Mouse (Mus musculus): Measurements from ENCODE around the gene G0s2.
A peak's percentile ranks its signal among the peaks of the same experiment; 100 is the strongest.
"Not testable (repeated sequence)": the region's sequence is repeated elsewhere in the genome, so short reads cannot be mapped to it uniquely, and the experiment has no call there.

G0s2 gene

DNA sequence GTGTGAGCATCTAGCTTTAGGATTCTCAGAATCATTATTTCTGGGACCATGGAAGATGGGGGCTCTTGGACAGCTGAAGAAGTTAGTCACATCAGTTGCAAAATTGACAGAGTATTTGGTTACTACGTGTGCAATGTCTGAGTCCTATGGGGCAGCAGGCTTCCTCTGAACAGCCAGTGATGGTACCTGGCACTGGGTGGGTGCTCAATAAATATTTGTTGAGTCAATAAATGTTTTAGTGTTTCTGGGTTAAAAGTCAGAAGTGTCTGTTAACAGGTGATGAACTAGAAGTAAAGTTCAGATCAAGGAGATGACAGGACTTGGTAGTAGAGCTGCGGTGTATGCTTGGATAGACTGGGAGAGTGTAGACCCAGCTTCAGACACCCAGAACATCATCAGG lies 14.6 kb upstream of the G0s2 start:
- DNase-seq (ENCODE audit: low read depth) = no peak

DNA sequence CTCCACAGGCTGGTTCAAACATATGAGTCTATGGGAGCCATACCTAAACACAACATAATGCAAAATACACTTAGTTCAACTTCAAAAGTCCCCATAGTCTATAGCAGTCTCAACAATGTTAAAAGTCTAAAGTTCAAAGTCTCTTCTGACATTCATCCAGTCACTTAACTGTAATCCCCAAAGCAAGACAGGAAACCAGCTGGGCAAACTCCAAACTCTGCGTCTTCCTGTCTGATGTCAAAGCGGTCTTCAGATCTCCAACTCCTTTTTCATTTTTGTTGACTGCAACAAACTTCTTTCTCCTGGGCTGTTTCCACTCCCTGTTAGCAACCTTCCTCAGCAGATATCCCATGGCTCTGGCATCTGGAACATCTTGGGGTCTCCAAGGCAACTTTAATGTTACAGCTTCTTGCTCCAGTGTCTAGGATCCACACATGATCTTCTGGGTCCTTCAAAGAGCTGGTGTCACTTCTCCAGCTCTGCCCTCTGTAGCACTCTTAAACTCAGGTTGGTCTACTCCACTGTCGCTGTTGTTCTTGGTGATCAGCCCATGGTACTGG lies 12.8 kb upstream of the G0s2 start:
- DNase-seq (ENCODE audit: low read depth) = not testable (repeated sequence)

DNA sequence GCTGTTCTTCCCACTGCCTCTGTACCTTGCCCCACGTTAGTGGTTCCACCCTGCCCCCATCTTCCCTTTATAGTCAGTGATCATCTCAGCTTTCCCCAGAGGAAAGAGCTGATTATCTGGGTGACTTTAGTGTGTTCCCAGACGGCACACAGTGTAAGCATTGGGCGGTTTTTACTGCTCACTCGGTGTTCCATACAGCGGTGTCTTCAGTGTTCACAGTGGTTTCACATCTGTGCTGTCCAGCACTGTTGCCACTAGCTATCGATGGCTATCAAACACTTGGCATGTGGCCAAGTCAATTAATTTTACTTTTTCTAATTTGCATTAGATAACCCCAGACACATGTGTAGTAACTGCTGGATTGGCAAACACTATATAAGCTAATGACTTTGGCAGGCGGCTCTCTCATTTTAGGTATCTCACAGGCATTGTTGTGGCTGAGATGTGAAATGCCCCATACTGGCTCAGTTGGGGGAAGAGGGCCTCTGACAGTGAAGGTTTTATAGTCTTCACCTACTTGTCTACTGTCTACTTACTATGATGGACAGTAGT lies 11.3 kb upstream of the G0s2 start:
- no peak for DNase-seq (ENCODE audit: low read depth)

DNA sequence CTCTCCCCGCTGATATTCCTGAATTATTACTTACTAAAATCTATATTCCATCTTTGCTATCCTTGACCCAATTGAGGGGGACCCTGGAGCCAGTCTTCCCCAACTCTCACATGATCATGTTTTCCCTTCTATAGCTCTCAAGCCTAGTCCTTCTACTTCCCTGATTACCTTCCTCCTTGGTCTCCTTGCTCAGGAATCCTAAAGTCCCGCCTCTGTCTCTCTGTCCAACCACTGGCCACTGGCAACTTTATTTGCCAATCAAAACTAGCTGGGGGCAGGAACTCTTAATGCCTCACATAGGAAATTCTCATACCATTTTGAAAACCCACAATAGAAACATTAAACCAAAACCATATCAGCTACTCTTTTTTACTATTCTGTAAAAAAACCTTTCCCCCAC lies 8.3 kb upstream of the G0s2 start:
- DNase-seq (ENCODE audit: low read depth) = no peak

DNA sequence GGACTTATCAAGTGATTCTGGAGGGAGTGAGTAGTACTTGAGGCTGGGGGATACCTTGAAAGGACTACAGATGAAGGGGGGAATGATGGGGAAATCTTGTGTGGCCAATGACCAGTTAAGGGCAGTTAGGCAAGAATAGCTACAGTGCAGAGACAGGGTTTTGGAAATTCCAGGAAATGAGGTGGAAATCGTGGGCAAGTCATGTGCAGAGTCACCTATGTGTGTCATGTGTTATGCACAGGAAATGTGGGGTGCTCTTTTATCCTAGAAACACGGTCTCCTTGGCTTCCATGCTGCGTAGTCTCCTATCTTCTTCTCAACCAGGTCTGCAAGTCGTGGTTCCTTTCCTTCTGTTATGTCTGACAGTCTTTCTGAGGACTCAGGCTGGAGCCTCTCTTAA lies 6.5 kb upstream of the G0s2 start:
- DNase-seq (ENCODE audit: low read depth) = no peak

DNA sequence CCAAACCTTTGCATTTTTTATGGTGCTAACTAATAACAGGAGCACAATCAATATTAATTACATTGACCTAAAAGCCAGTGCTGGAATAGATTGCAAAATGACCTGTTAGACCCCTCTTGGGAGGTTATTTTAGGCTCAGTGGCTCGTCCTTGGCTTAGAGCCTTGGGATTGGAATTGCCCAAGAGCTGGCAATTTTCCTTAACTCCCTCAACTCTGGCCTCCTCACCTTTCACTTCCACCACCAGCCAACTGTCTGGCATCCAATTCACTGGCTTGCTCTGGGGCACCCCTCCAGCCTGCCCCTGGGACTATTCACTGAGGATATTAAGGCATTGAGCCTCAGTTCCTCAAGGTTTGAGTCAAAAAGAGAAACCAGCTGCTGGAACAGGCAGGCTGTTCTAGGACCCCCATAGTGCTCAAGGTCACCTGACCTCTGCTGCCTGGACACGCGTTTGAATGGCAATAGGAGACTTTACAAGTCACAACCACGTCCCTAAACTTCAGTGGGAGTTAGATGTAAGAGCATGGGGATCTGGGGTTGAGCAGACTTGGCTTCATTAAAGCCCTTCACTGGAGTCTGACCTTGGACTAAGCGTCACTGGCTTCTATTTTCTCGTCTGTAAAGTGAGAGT lies 5.5 kb upstream of the G0s2 start:
- DNase-seq (ENCODE audit: low read depth) = no peak

DNA sequence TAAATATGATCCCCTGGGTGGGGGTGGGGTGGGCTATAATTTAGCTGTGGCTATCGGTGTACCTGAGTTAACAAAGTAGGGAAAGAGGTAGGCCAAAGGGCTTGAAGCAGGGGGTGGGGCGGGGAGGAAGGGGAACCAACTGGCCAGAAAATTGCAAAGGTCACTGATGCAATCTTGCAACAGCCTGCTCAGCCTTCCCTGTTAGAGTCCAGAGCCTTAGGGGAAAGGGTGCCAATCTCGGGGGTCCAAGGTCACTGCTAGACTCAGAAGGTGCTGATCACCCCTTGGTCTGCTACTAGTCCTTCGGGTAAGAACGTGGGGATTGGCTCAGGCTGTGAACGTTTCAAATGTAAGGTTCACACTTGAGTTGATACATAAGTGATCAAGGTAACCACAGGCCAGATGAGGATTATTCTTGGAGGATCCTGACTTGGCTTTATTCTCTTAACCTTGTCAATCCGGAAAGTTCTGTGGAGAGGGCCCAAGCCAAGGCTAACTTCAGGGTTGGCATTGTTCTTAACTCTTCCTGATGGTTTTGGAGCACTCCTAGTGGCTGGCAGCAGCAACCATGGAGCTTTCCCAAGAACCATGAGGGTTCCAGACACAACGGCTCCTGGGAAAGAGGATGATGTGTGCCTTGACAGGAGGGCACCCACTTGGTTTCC lies 1.5 kb upstream of the G0s2 start:
- DNase-seq (ENCODE audit: low read depth) = peak; percentile 66

DNA sequence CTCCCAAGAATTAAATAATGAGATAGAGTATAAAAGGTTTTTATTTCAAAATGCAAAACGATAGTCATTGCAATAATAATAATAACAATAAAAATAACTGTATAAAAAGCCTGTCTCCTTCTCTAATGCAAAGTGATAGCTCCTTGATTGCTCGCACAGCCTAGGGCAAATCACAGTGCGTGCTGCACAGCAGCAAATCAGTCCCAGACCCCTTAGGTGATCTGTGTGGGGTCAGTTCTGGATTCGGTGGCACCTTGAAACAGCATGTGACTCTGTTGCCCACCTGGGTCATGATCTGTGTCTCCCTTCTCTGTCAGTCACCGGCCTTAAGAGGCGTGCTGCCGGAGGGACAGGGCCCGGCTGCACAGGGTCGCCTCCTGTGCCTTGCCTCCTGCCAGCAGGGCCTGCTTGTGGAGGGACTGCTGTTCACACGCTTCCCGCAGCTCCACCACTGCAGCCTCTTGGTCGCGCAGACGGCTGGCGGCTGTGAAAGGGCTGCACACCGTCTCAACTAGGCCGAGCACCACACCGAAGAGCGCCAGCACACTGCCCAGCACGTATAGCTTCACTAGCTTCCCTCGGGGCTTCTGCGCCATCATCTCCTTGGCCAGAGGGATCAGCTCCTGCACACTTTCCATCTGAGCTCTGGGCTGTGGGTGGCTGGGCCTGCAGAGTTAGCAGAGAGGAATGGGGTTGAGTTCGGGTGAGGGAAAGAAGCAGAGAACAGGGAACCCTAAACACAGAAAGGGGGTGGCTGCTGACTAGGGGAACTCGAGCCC lies 691 bp downstream of the G0s2 start:
- DNase-seq (ENCODE audit: low read depth) = no peak

DNA sequence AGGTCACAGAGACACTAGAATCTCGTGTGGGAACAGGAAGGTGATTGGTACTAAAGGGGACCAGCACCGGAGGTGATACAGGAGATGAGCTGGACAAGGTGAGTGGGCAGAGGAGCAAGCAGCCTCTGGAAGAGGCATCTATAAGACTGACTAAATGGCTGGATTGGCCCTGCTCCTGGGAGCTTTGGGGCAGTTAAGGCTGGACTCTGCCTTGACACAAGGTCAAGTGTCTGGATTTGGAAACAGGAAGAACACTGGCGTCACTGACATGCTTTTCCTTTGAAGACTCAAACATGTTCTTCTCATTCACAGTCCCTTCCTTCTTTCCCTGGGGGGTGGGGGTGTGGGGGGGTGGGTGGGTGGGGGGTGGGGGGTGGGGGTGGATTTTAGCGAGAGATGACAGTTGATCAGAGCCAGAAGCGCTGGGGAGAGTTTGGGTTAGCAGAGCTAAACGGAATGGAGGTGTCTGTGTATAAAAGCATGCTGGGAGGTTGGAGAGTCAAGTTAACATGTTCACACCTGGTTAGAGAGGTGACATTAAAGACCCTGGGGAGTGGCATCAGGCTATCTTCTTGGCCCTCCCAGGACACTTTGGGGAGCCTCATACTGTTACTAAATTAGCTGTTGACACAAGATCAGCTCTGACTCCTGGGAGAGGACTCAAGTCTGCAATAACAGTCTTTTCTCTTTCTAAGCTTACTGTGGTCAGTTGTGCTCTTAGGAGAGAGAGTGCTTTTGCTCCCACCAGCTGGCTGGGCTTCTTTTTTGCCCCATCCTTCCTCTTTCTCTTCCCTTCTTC lies 1.9 kb downstream of the G0s2 start:
- no peak for DNase-seq (ENCODE audit: low read depth)

DNA sequence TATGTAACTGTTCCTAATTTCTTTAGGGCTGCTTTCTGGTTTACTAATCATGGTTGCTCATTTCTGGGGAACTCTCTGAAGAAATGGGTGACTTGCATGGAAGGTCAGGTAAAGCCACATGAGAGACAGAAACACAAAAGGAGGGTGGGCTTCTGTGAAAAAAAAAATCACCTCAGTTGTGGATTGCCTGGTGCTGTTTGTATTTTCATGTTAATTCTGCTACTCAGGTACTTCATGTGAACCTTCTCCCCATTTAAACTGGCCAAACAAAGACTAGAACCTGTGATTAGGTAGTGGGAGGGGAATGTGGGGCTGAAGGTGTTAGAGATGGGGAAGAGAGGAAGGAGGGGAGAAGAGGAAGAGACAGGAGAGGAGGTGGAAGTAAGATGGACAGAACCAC lies 7.3 kb downstream of the G0s2 start:
- DNase-seq (ENCODE audit: low read depth) = no peak

DNA sequence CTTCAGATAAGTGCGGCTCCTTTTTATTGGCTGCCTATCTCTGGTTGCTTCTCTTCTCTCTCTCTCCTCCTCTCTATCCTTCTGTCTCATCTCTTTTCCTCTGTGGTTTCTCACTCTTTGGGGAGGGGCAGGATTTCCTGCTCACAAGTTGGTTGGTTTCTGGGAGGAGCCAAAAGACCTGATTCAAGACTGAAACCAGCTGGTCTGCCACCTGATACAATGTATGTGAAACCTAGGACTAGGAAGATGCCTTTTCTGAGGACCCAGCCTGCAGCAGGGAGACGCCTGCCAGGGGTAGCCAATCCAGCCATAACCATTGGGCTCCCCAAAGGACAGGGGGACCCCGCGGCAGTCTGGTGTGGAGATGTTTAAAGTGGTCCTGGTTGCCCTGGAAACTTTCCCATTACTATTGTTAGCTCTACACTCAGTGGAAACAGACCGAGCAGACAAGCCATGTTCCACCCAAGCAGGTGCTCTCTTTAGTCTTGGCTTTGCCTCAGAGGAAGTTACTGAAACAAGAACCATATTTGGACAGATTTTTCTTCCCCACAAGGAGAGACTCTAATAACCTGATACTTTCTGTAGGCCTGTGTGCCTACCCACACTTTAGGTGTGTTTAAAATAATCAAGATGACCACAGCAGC lies 8.9 kb downstream of the G0s2 start, which contains the start of gene Hsd11b1:
Hsd11b1 (minus strand) TSS at position 121 of the 644 bp plus-strand sequence.
- DNase-seq (ENCODE audit: low read depth) = no peak

DNA sequence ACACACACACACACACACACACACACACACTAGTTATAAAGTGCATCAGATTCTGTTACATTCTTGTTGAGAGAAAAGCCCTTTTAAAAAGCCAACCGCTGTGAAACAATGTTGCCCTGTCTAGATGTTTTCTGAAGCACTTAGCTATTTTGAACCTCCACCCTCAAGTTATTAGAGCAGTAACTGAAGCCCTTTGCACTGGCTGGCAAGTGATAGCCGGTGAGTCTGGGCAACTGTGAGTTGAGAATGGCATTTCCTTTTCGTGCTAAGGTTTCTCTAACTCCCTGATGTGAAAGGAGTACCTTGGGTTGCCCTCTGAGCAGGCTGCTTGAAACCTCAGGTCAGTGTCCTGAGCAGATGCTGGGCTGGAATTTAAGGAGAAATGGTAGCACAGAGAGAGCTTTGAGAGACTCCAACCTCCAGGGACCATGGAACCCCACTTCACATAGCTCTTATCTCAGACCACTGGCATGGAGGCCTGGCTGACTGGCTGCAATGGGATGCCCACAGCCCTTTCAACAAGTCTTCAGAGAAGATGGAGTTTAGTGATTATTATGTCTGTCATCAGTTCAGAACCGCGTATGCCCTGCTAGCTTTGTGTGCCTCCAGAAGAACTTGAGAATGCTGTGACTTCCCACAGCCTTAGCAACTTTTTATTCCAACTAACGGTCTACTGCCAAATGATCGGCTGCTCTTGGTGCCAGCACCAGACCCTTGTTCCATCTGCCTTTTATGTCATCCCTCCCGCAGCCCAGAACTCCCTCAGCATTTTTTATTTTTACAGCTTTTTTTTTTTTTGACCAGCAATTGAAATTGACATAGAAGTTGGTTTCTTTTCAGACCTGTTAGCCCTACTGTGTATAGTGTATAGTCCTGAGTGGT lies 9.8 kb downstream of the G0s2 start:
- DNase-seq (ENCODE audit: low read depth) = peak; percentile 77

DNA sequence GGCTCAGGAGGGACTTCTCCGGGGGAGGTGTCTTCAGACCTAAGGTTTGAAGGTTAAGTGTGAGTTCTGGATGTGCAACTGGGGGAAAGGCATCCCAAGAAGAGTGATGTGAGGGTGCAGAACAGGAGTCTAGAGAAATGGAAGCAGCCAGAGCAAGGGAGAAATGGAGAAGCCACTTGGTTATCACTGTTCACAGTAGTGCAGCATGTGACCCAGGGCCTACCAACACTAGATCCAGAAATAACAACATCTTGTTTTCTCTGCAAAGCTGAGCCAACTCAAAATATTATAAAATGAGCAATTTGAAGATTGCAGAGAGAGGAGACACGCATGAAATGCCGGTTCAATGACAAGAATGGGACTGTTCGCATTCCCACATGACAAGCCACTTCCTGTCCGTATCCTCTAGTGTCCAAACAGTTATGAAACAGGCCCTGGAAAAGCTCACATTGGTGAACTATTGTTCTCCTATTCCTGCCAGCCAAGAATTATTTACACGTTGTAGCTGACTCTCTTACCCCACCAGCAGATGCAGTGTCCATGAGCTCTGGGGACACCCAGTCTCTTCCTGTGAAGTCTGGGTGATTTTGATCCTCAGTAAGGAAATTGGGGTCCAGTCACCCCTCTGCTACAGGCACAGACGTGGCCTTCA lies 11.0 kb downstream of the G0s2 start:
- no peak for DNase-seq (ENCODE audit: low read depth)

DNA sequence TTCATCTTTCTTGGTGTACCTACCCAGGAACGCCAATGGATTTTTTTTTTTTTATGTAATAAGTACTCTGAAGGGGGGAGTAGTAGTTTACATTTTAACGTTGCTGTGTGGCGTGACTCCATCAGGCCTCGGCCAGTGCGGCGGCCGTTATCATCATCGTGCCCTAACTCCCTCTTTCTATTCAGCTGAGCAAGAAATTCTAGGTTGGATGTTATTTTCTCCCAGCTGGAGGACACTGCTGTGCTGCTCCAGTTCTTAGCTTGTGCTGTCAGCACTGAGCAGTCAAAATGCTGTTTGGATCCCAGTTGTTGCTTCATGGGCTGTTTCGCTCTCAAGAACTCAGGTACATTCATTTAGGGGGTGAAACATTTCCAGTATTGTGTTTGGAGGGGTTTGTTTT lies 13.5 kb downstream of the G0s2 start:
- no peak for DNase-seq (ENCODE audit: low read depth)

DNA sequence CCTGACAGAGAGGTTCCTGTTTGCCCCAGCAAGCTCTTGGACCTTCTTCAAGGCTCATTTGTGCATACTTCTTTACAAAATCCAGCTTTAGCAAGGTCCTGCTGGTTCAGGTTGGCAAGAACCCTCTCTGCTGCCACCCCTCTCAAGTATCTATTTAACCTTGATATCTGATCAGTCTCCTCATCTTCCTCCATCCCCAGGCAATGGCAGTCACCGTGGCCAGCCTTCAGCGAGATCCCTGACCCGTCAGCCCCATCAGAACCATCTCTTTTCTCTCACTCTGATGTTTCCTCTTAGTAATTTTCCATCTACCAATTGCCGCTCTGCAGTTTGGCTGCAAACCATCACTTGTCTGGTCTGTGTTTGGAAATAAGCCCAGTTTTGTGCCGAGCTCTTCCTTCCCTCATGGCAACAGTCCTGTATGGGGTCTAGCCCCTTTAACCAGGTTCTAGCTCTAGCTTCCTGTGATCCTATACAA lies 16.4 kb downstream of the G0s2 start:
- no peak for DNase-seq (ENCODE audit: low read depth)

DNA sequence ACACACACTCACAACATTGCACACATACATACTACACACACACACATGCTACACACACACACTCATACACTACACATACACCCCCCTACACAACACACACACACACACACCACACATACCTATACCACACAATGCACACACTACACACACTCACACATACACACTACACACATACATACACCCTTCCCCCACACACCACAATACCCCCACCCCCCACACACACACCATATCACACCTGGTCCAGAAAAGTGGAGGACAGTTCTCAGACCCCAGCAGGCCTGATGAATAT lies 16.8 kb downstream of the G0s2 start:
- no peak for DNase-seq (ENCODE audit: low read depth)

DNA sequence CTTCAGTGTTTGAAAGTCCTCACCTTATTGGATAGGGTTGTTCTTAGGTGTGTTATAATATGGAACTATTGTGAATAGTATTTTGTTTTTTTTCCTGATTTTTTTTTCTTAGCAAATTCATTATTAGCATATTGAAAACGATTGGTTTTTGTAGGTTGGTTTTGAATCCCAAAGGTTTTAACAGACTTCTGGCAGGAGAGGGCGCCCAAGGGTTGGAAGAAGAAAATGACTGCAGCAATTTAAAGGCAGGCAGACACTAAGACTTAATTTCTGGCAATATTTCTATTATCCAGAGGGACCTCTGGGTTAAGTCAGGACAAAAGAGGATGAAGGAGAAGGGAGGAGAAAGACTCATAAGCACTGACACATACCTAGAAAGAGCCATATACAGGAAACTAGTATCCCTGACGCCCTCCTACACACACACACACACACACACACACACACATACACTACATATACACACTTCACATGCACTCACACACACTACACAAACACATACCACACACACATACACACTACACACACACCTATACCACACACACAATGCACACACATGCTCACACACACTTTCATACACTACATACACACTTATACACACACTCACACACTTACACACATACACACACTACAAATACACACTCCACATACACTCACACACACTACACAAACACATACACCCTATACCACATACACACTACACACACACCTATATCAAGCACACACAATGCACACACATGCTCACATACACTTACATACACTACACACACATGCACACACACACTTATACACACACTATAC lies 17.3 kb downstream of the G0s2 start:
- DNase-seq (ENCODE audit: low read depth) = no peak

DNA sequence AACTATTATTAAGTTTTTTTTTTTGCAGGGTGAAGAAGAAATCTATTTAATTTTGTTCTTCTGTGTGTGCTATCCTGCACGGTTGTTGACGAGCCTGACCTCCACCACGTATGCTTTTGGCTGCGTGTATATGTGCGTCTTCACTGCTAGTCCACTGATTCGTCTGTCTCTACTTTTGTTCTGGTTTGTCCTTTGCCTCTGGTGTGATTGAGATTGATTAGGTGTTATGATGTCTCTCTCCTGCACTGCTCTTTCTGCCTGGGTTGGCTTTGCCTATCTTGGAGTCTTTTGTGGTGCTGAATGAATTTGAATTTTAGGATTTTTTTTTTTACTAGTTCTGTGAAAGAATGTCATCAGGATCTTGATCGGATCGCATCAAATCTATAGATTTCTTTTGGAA lies 18.0 kb downstream of the G0s2 start:
- DNase-seq (ENCODE audit: low read depth) = no peak

DNA sequence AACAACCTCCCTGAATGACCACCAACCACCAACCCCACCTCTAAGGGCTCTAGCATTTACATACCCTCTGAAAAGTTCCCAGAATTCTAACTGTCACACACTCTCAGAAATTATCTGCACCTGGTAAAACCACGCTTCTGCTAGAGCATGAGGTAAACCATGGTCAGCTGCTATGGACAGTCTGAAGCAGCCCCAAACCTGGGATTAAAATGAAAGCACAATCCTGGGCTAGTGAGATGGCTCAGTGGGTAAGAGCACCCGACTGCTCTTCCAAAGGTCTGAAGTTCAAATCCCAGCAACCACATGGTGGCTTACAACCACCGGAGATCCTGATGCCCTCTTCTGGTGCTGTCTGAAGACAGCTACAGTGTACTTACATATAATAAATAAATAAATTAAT lies 19.1 kb downstream of the G0s2 start:
- not testable (repeated sequence) for DNase-seq (ENCODE audit: low read depth)

Data from fibroblast of lung, adult 2 months (primary cell).